Mouse (Mus musculus) hindbrain, postnatal 0 days (tissue): Measurements from ENCODE around the gene Hspb2. TPM values are rescaled to one million over a fixed set of nuclear protein-coding genes. Genes with fewer than 3 reads are reported as not detected.
A peak's percentile ranks its signal among the peaks of the same experiment; 100 is the strongest.

Source experiments
- ATAC-seq: fragments of 200-750 bp; cut with Nextera tagmentation; 2 replicates; pipeline ENCODE4 v1.8.0; 2017; ENCODE audit warnings: mild to moderate bottlenecking, moderate TSS enrichment, moderate library complexity
- DNase-seq: peaks from one replicate; pipeline ENCODE4 v3.0.0-alpha.2; 2015; ENCODE audit warnings: low spot score
- H3K27ac ChIP-seq: fragments of 300-500 bp; sonication (generic); 2 replicates; pipeline ENCODE4 v1.5.1; 2014; ENCODE audit warnings: mild to moderate bottlenecking
- H3K27me3 ChIP-seq: fragments of 300-500 bp; sonication (generic); 2 replicates; pipeline ENCODE4 v1.6.1; 2014; ENCODE audit warnings: low read length, mixed read lengths; ENCODE audit not compliant: insufficient read depth
- H3K36me3 ChIP-seq: fragments of 300-500 bp; sonication (generic); 2 replicates; pipeline ENCODE4 v1.6.1; 2014; ENCODE audit warnings: low read length, mixed read lengths; ENCODE audit not compliant: insufficient read depth
- H3K4me1 ChIP-seq: fragments of 300-500 bp; sonication (generic); 2 replicates; pipeline ENCODE4 v1.6.1; 2014; ENCODE audit warnings: antibody characterized with exemption, low read length, mixed read lengths; ENCODE audit not compliant: insufficient read depth
- H3K4me2 ChIP-seq: fragments of 300-500 bp; sonication (generic); 2 replicates; pipeline ENCODE4 v1.6.1; 2014; ENCODE audit warnings: low read depth, mild to moderate bottlenecking, low read length, moderate library complexity, mixed read lengths
- H3K4me3 ChIP-seq: fragments of 300-500 bp; sonication (generic); 2 replicates; pipeline ENCODE4 v1.5.1; 2014; ENCODE audit warnings: low read length
- H3K9ac ChIP-seq: fragments of 300-500 bp; sonication (generic); replicated peaks from 2 replicates; pipeline ENCODE4 v1.6.1; 2014; ENCODE audit warnings: mild to moderate bottlenecking, low read length, moderate library complexity, mixed read lengths
- H3K9me3 ChIP-seq: fragments of 300-500 bp; sonication (generic); 2 replicates; pipeline ENCODE4 v1.6.1; 2016; ENCODE audit warnings: low read length, mixed read lengths
- CTCF ChIP-seq: IDR thresholded peaks from 2 replicates; pipeline ENCODE4 v1.5.1; 2016; ENCODE audit warnings: antibody characterized with exemption, control low read depth, low read depth
- WGBS: fragments of 180-500 bp; shearing (Covaris S2); extraction: QIAGEN DNeasy Blood & Tissue Kit; methylation state at CpG from one replicate; pipeline ENCODE4 v1.1.7; 2014; 5-methylcytosine and 5-hydroxymethylcytosine counted together
- polyA plus RNA-seq: library from polyadenylated mRNA; unstranded; fragments of >200 nt; fragmentation: Nextera tagmentation; extraction: Ambion mirVana; gene quantifications from 2 replicates; pipeline ENCODE4 v1.2.1, GENCODE M21; 2015
- total RNA-seq: library from RNA; depleted of rRNA; stranded (reverse); fragments of >200 nt; gene quantifications from 2 replicates; pipeline ENCODE4 v1.2.3, GENCODE M21; 2014

Gene Hspb2
- total and polyA plus RNA-seq, 2 experiments from 2014 or later, result 2.9 to 5.4 TPM

DNA sequence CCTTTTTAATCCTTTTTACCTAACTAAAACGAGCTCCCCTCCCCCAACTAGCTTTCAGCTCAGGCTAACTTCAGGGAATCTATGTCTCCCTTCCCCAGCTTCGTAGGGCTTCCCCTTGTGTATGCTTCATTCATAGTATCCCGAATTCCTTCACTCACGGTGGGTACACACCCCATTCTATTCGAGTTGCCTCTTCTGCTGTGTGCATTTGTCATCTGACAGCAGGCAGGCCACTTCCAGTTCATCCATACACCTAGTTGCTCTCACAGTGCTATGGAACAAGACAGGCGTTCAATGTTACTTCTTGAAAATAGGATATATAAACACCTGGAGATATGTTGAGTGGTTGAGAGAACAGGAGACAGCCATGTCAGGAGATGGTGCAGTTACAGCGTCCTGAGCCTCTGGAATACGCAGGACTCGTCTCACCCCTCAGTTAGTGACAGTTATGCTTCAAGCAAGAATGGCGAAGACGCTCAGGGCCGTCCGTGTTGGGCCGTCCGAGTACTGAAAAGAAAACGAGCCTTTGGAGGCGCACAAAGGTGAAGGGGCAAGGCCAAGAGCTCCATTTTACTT, 15.5 kb upstream of the Hspb2 start:
- peak overlapping the region; percentile 88 for H3K27ac ChIP-seq
- no peaks in the 10 kb centered on the region for H3K27me3 ChIP-seq
- peak overlapping the region; percentile 51 for H3K4me3 ChIP-seq
- peak overlapping the region; percentile 59 for H3K9ac ChIP-seq
- H3K36me3 ChIP-seq, result peaks cover 5% of the 10 kb centered on the region; the same call in 1 of the 2 replicates
- peaks cover 7% of the 10 kb centered on the region; the same call in 1 of the 2 replicates for H3K4me1 ChIP-seq
- 5% methylated on average over 17 of the region's 17 CpGs for WGBS
- no peak for TF ChIP-seq CTCF
- DNase-seq (peak; percentile 5), ATAC-seq (peak; percentile 5; the same call in 1 of the 2 replicates)
- peak overlapping the region; percentile 92 for H3K4me2 ChIP-seq
- no peaks in the 10 kb centered on the region for H3K9me3 ChIP-seq

DNA sequence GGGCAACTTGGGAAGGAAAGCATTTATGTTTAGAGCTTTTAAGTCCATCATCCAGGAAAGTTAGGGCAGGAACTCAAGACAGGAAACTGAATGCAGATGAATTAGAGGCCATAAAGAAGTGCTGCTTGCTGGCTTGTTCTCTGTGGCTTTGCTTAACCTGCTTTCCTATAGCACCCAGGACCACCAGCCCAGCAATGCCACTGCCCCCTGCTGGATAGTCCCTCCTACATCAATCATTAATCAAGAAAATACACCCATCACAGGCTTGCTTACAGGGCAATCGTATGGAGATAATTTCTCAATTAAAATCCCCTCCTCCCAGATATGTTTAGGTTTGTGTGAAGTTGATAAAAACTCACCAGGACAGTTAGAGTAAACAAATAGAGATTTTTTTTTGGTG, 11.2 kb upstream of the Hspb2 start:
- peak; percentile 27 for DNase-seq
- H3K4me1 ChIP-seq, result no peaks in the 10 kb centered on the region; the same call in 1 of the 2 replicates

DNA sequence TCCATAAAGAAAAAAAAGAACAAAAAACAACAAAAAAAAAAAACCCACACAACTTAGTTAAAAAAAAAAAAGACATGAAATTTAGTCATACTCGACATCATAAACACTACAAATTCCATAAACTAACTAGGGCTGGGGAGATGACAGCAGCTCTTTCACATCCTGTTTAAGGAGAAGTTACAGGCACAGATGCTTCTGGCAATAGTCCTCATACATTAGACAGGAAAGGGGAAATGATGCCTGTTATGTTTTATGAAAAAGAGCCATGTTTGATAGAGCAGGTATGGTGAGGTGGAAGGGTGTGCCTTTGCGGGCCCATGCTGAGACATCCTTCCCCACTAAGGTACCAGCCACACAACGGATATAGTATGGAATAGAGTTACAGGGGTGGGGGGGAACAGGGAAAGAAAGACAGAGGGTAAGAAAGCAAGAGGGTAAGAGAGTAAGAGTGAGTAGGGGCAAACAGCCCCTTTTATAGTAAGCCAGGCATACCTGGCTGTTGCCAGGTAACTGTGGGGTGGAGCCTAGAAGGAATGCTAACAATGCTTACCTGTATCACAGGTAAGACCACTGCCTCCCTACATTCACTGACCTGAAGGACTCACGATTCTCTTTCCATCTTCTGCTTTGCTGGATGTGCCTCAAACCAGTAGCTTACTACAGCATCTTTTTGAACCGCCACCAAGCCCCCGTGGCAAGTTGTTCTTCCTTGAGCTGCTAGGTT, 9.5 kb upstream of the Hspb2 start:
- Histone ChIP-seq H3K9me3 (no peaks in the 10 kb centered on the region), H3K4me2 (no peak overlapping the region), H3K27me3 (no peaks in the 10 kb centered on the region), H3K4me1 (no peaks in the 10 kb centered on the region), H3K4me3 (no peak overlapping the region), H3K27ac (no peak overlapping the region), H3K9ac (no peak overlapping the region), H3K36me3 (0 out of 2 replicates have a peak, but pooled peaks cover 4% of the 10 kb centered on the region)
- ATAC-seq, result no peak
- WGBS, result 66% methylated on average over 6 of the region's 6 CpGs
- DNase-seq, result no peak
- TF ChIP-seq CTCF, result no peak

More for the DNA sequence above, 11.2 kb upstream of the Hspb2 start:
- 0 out of 2 replicates have a peak, but pooled peaks cover 4% of the 10 kb centered on the region for H3K36me3 ChIP-seq
- H3K4me3 ChIP-seq, result no peak overlapping the region
- no peaks in the 10 kb centered on the region for H3K27me3 ChIP-seq
- no peak overlapping the region for H3K9ac ChIP-seq
- TF ChIP-seq CTCF, result peak; percentile 64
- 68% methylated on average over 1 of the region's 1 CpGs for WGBS
- no peaks in the 10 kb centered on the region for H3K9me3 ChIP-seq
- no peak for ATAC-seq
- no peak overlapping the region for H3K4me2 ChIP-seq
- H3K27ac ChIP-seq, result no peak overlapping the region

DNA sequence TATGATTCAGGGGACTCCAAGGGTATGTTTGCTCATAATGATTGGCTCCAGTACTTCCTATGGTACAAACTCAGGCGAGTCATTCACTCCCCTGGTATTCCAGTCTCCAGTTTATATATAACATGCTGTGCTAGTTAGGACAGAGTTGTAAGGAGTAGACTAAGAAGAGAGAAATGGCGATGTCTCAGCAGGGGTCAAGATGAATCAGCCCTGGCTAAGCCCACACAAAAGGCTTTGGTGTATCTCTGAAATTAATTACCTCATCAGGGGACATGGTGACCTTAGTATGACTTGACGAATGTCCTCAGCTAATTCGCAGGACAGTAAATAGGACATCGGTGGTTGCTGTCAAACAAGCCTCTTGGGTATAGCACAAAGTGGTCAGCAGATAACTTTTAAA, 4.6 kb upstream of the Hspb2 start:
- Histone ChIP-seq H3K4me1 (peaks cover 9% of the 10 kb centered on the region), H3K4me3 (no peak overlapping the region), H3K27ac (no peak overlapping the region), H3K9me3 (no peaks in the 10 kb centered on the region), H3K9ac (no peak overlapping the region), H3K4me2 (no peak overlapping the region), H3K27me3 (no peaks in the 10 kb centered on the region), H3K36me3 (no peaks in the 10 kb centered on the region)
- DNase-seq (no peak), ATAC-seq (no peak)
- 35% methylated on average over 5 of the region's 5 CpGs for WGBS
- TF ChIP-seq CTCF, result no peak

DNA sequence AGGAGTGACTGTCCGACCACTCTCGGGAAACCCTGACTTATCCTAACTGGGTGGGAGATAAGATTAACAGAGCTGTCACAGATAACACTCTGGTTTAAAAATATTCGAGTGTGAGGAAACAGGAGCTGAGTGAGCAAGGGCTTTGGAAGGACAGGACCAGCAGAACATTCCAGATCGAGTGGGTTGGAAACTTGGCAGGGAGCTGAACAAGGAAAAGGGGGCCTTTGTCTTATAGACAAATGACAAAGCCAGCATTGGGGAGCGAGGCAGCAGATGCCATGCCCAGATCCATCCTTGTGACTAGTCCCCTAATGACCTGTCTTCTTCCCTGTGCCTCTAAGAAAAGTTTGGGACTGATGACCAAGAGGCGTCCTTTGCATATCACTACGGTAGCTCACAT, 1.8 kb upstream of the Hspb2 start:
- Histone ChIP-seq H3K9me3 (no peaks in the 10 kb centered on the region), H3K27ac (no peak overlapping the region), H3K27me3 (no peaks in the 10 kb centered on the region), H3K9ac (no peak overlapping the region), H3K4me3 (no peak overlapping the region), H3K4me1 (peaks cover 9% of the 10 kb centered on the region), H3K36me3 (no peaks in the 10 kb centered on the region), H3K4me2 (peak overlapping the region; percentile 16; the same call in 1 of the 2 replicates)
- TF ChIP-seq CTCF, result no peak
- 61% methylated on average over 7 of the region's 7 CpGs for WGBS
- DNase-seq, result no peak
- no peak for ATAC-seq

DNA sequence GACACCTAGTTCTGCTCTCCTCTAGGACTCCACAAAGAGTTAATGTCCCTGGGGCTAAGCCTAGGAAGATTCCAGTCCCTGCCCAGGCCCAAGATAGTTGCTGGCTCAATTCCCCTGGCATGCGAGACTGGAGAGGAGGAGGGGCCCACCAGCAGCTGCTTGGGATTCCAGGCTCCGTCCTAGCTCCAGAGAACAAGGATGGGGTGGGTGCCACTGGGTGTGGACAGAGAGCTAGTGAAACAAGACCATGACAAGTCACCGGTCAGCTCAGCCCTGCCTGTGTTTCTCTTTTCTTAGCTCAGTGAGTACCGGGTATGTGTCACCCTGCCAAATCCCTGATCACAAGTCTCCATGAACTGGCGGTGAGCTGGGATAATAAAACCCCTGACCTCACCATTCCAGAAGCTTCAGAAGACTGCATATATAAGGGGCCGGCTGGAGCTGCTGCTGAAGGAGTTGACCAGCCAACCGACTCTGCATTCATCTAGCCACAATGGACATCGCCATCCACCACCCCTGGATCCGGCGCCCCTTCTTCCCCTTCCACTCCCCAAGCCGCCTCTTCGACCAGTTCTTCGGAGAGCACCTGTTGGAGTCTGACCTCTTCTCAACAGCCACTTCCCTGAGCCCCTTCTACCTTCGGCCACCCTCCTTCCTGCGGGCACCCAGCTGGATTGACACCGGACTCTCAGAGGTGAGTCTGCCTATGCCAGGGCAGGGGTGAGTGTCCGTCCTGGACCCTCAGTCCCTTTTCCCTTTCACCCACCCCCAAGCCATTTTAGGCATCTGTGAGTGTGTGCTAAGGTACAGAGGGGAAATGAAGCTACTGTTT, 846 bp upstream of the Hspb2 start:
- no peak for TF ChIP-seq CTCF
- peak; percentile 83 for ATAC-seq
- H3K4me2 ChIP-seq, result peak overlapping the region; percentile 16
- peaks cover 9% of the 10 kb centered on the region for H3K4me1 ChIP-seq
- H3K27ac ChIP-seq, result no peak overlapping the region
- no peaks in the 10 kb centered on the region for H3K27me3 ChIP-seq
- no peak overlapping the region; the same call in 1 of the 2 replicates for H3K9ac ChIP-seq
- no peaks in the 10 kb centered on the region for H3K9me3 ChIP-seq
- H3K4me3 ChIP-seq, result no peak overlapping the region
- H3K36me3 ChIP-seq, result no peaks in the 10 kb centered on the region
- WGBS, result 64% methylated on average over 17 of the region's 17 CpGs
- peak; percentile 62 for DNase-seq
